Mouse (Mus musculus) layer of hippocampus, adult 6 months (tissue): ENCODE data around the gene Gm6710. TPM values are rescaled to one million over a fixed set of nuclear protein-coding genes. Genes with fewer than 3 reads are reported as not detected.

ENCODE experiments used
- long read RNA-seq, 2 experiments: library from polyadenylated mRNA; unstranded; transcript quantifications; one replicate each; pipeline ENCODE4 v2.0.0; 2019 to 2020
- polyA plus RNA-seq: library from polyadenylated mRNA; unstranded; fragments of <200 nt; fragmentation: Nextera tagmentation; gene quantifications from 2 replicates; pipeline ENCODE4 v1.2.3, GENCODE M21; 2021

Gm6710 gene
- polyA plus RNA-seq = 24.0 and 27.5 TPM in 2 replicates
- long read RNA-seq, experiment 1, transcript Gm6710-201 (4 exons, 1,445 nt) = major isoform, 17 of 30 reads
- long read RNA-seq, experiment 1, partial matches to known transcripts = 5 of 30 reads
- long read RNA-seq, experiment 1, other reads (novel, unspliced or antisense) = 7 of 30 reads
- long read RNA-seq, experiment 2, transcript Gm6710-201 (4 exons, 1,445 nt) = major isoform, 29 of 36 reads
- long read RNA-seq, experiment 2, partial matches to known transcripts = 1 of 36 reads
- long read RNA-seq, experiment 2, other reads (novel, unspliced or antisense) = 5 of 36 reads

DNA sequence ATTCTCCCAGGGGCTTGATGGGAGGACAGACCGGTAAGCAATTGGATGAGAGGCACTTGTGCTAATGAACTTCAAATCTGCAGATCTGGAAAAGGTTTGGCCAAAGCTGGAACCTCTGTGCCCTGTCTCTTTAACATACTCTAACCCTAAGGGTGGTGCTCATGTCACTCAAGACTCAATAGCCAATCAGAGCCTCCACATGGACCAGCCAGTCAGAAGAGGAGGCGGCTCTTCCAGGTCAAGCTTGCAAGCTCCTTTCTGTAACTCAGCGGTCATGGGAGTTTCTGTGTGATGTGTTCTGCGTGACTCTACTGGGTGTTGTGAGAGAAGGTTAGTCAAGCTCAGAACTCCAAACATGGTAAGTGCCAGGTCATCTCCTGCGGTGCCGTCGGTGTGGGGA, at the start of gene Gm6710:
TSS of gene Gm6710 (plus strand) at position 196 of the 400 bp plus-strand sequence.

Other genes starting within 250 kb of the Gm6710 start
- not detected in 2 replicates for gene Gm11007, start 225.2 kb upstream of the Gm6710 start, polyA plus RNA-seq
- gene Zfp969, start 165.6 kb upstream of the Gm6710 start, polyA plus RNA-seq = 16.4 and 20.0 TPM in 2 replicates
- gene Gm2007, start 127.7 kb upstream of the Gm6710 start, polyA plus RNA-seq = not detected in 2 replicates
- gene Gm14288, start 68.1 kb upstream of the Gm6710 start, polyA plus RNA-seq = 2.8 and 4.0 TPM in 2 replicates
- 0.43 and 0.77 TPM in 2 replicates for gene Zfp966, start 61.9 kb downstream of the Gm6710 start, polyA plus RNA-seq
- gene Gm2026, start 96.1 kb downstream of the Gm6710 start, polyA plus RNA-seq = 27.4 and 31.3 TPM in 2 replicates